Mouse (Mus musculus) small intestine, adult 2 months (tissue): Measurements from ENCODE around the gene Rxfp3.

Experiments used
- CTCF ChIP-seq: fragments of 200-500 bp; IDR thresholded peaks from 2 replicates; pipeline ENCODE4 v1.5.1; 2012; ENCODE audit warnings: low read depth, mild to moderate bottlenecking, control low read depth, inconsistent platforms, low read length, moderate library complexity, mixed read lengths; ENCODE audit not compliant: insufficient replicate concordance, insufficient read length; ENCODE audit errors: extremely low read depth
- POLR2A ChIP-seq: fragments of 200-500 bp; IDR thresholded peaks from 2 replicates; pipeline ENCODE4 v1.6.1; 2012; ENCODE audit warnings: low read depth, mild to moderate bottlenecking, control low read depth, inconsistent platforms, low read length, moderate library complexity

GRCm38 (mm10) chr15:11035947-11036474, 1.8 kb downstream of the Rxfp3 start:
- TF ChIP-seq POLR2A = no peak
- no peak for TF ChIP-seq CTCF
